Mouse (Mus musculus) lung, adult 2 months (tissue): ENCODE measurements around the gene BC048679.

Experiments used
- CTCF ChIP-seq: fragments of 200-500 bp; IDR thresholded peaks from 2 replicates; pipeline ENCODE4 v1.5.1; 2011; ENCODE audit warnings: mild to moderate bottlenecking, low read length, control low read depth; ENCODE audit not compliant: insufficient read depth
- POLR2A ChIP-seq: fragments of 200-500 bp; IDR thresholded peaks from 2 replicates; pipeline ENCODE4 v1.6.1; 2011; ENCODE audit warnings: low read depth, mild to moderate bottlenecking, control low read depth, low read length, borderline replicate concordance; ENCODE audit errors: extremely low read depth

- TF ChIP-seq POLR2A (no peak), CTCF (no peak)
Measured at GRCm38 (mm10) chr7:81492628-81493027, 5.5 kb downstream of the BC048679 start.
